ENCODE assay signal across 16 mouse cellular contexts in genomic region chr3:126977399-126977798, GRCm38 (mm10).
DNase-seq lines count a peak whose midpoint lies in the region; ATAC-seq lines count a peak whose summit lies in the region.
"Had no signal": no experiment of that assay in that cellular context is flagged by ENCODE, and none has a peak within 500 bp of the region (broad histone marks: within the 10 kb centered on the region; RNA-seq: fewer than 3 reads in every experiment).

No protein-coding gene starts in this region.

- WGBS in hindbrain, embryonic 14.5 days = 29% methylated on average over 6 of the region's 6 CpGs

- DNase-seq in kidney, postnatal 10 days = peak; percentile 6
- no peak for DNase-seq in kidney, postnatal 25 days
- peak; percentile 36 for DNase-seq in brain, adult 2 months (ENCODE audit: low read depth, low spot score)
- peak; percentile 52 for DNase-seq in cerebellum, adult 9-10 months
- DNase-seq in hindbrain, embryonic 14.5 days (ENCODE audit: low spot score) = no peak
- DNase-seq in T-cell, adult 2 months (ENCODE audit: low spot score) = no peak
- DNase-seq in embryo, embryonic 11 days = no peak
- DNase-seq: adrenal gland, adult 8-10 months; gastrocnemius, postnatal 10 days; heart, postnatal 14 days; kidney, postnatal 36 days; right cerebral cortex, postnatal 14 days had no signal

- peaks cover 54% of the 10 kb centered on the region for H3K36me3 ChIP-seq in hindbrain, embryonic 14.5 days (replicated peaks; ENCODE audit: control insufficient read depth, insufficient read depth)
- H3K36me3 ChIP-seq: intestine, embryonic 15.5 days; liver, embryonic 12.5 days; lung, embryonic 15.5 days had no signal

- H3K4me2 ChIP-seq in hindbrain, embryonic 14.5 days (replicated peaks) = no peak overlapping the region
- H3K4me2 ChIP-seq: intestine, embryonic 15.5 days; liver, embryonic 12.5 days; lung, embryonic 15.5 days had no signal

- H3K9me3 ChIP-seq in hindbrain, embryonic 14.5 days (ENCODE audit: control insufficient read depth, low read length) = no peaks in the 10 kb centered on the region
- H3K9me3 ChIP-seq: G1E; intestine, embryonic 15.5 days; liver, embryonic 12.5 days; lung, embryonic 15.5 days had no signal

- H3K9ac ChIP-seq in hindbrain, embryonic 14.5 days = no peak overlapping the region
- H3K9ac ChIP-seq: intestine, embryonic 15.5 days; liver, embryonic 12.5 days; lung, embryonic 15.5 days had no signal

- no peaks in the 10 kb centered on the region for H3K4me1 ChIP-seq in hindbrain, embryonic 14.5 days (replicated peaks; ENCODE audit: control insufficient read depth, insufficient read depth, low read length)
- H3K4me1 ChIP-seq: intestine, embryonic 15.5 days; liver, embryonic 12.5 days; lung, embryonic 15.5 days had no signal

- peak; percentile 47; the same call in 1 of the 2 replicates for ATAC-seq in hindbrain, embryonic 14.5 days (ENCODE audit: low FRiP score)
- ATAC-seq: intestine, embryonic 15.5 days; liver, embryonic 12.5 days had no signal

- no peaks in the 10 kb centered on the region for H3K27me3 ChIP-seq in hindbrain, embryonic 14.5 days (ENCODE audit: control insufficient read depth, insufficient read depth, low read length)
- H3K27me3 ChIP-seq: intestine, embryonic 15.5 days; liver, embryonic 12.5 days; lung, embryonic 15.5 days had no signal

- H3K4me3 ChIP-seq in hindbrain, embryonic 14.5 days (replicated peaks; ENCODE audit: low read length) = no peak overlapping the region
- H3K4me3 ChIP-seq: intestine, embryonic 15.5 days; liver, embryonic 12.5 days; lung, embryonic 15.5 days had no signal

- H3K27ac ChIP-seq in hindbrain, embryonic 14.5 days = 0 out of 2 replicates have a peak overlapping the region, but pooled peaks have one; percentile 38
- H3K27ac ChIP-seq: intestine, embryonic 15.5 days; liver, embryonic 12.5 days; lung, embryonic 15.5 days had no signal

Comparison
In these comparisons a context has a peak if more than half of its experiments do, and no peak if none do; other contexts are left out.
1. DNase-seq: peak in kidney, postnatal 10 days (single experiment), brain, adult 2 months (single experiment) and cerebellum, adult 9-10 months (single experiment); none in kidney, postnatal 25 days (0 of 2), hindbrain, embryonic 14.5 days (single experiment), T-cell, adult 2 months (single experiment) and embryo, embryonic 11 days (single experiment).